Mouse (Mus musculus) CH12.LX (cell line): ENCODE results near the gene Lrrc26. TPM values are rescaled to one million over a fixed set of nuclear protein-coding genes. Genes with fewer than 3 reads are reported as not detected.
"Not testable (repeated sequence)": the region's sequence is repeated elsewhere in the genome, so short reads cannot be mapped to it uniquely, and the experiment has no call there.

Source experiments
- DNase-seq: peaks from one replicate; pipeline ENCODE4 v3.0.0-alpha.2; 2013; ENCODE audit errors: extremely low read depth
- H3K27ac ChIP-seq: 2 replicates; pipeline ENCODE4 v1.5.1; 2012; ENCODE audit warnings: low read depth, mild to moderate bottlenecking, control low read depth, moderate library complexity; ENCODE audit not compliant: insufficient read depth
- H3K27me3 ChIP-seq: replicated peaks from 2 replicates; pipeline ENCODE3; 2012; ENCODE audit warnings: inconsistent platforms
- H3K36me3 ChIP-seq, 2 experiments: replicated peaks in 1 of 2; 2 replicates each; pipeline versions ENCODE3 to v1.6.1; 2012; ENCODE audit warnings: inconsistent platforms in 1 of 2, low read length in 1 of 2, mild to moderate bottlenecking in 1 of 2, mixed read lengths in 1 of 2, moderate library complexity in 1 of 2; ENCODE audit not compliant: control insufficient read depth in 1 of 2, insufficient read depth in 1 of 2
- H3K4me1 ChIP-seq, 2 experiments: 2 replicates each; pipeline ENCODE4 v1.6.1; 2012; ENCODE audit warnings: inconsistent platforms in 1 of 2, moderate library complexity in 1 of 2; ENCODE audit not compliant: insufficient read depth in 2 of 2, control insufficient read depth in 1 of 2
- H3K4me2 ChIP-seq: 2 replicates; pipeline ENCODE4 v1.6.1; 2012; ENCODE audit warnings: low read depth, mild to moderate bottlenecking, control low read depth; ENCODE audit not compliant: poor library complexity, insufficient read depth, severe bottlenecking
- H3K4me3 ChIP-seq, 3 experiments: fragments of 150-350 bp in 1 of 3; sonication (generic) in 1 of 3; replicated peaks in 1 of 3; 2 replicates each; pipeline versions ENCODE3 to v1.5.1; 2011 to 2012; ENCODE audit warnings: low read depth in 2 of 3, low read length in 2 of 3, mild to moderate bottlenecking in 2 of 3, moderate library complexity in 2 of 3, control low read depth in 1 of 3, improper control_type of control experiment in 1 of 3, inconsistent platforms in 1 of 3, mixed read lengths in 1 of 3; ENCODE audit not compliant: poor library complexity in 1 of 3
- H3K79me2 ChIP-seq: replicated peaks from 2 replicates; pipeline ENCODE4 v1.6.1; 2012; ENCODE audit warnings: mild to moderate bottlenecking, moderate library complexity; ENCODE audit not compliant: control insufficient read depth, poor library complexity, insufficient read depth, severe bottlenecking; ENCODE audit errors: extremely low read depth
- H3K9ac ChIP-seq: 2 replicates; pipeline ENCODE4 v1.6.1; 2012; ENCODE audit warnings: low read depth, mild to moderate bottlenecking, control low read depth, moderate library complexity; ENCODE audit not compliant: insufficient read depth
- H3K9me3 ChIP-seq: replicated peaks from 2 replicates; pipeline ENCODE3; 2012; ENCODE audit warnings: low read length, inconsistent platforms, mixed read lengths
- CTCF ChIP-seq, 2 experiments: IDR thresholded peaks in 1 of 2; conservative IDR thresholded peaks in 1 of 2; 2 replicates each; pipeline ENCODE4 v1.5.1; 2011 to 2012; ENCODE audit warnings: low read depth in 2 of 2, low read length in 2 of 2, improper control_type of control experiment in 1 of 2, inconsistent platforms in 1 of 2, mild to moderate bottlenecking in 1 of 2, moderate library complexity in 1 of 2
- ETS1 ChIP-seq: conservative IDR thresholded peaks from 2 replicates; pipeline ENCODE4 v1.6.1; 2012; ENCODE audit warnings: low read depth, mild to moderate bottlenecking, inconsistent platforms, low read length, improper control_type of control experiment, moderate library complexity
- HCFC1 ChIP-seq: IDR thresholded peaks from 2 replicates; pipeline ENCODE4 v1.6.1; 2012; ENCODE audit warnings: low read depth, mild to moderate bottlenecking, inconsistent platforms, low read length, improper control_type of control experiment
- MXI1 ChIP-seq: IDR thresholded peaks from 2 replicates; pipeline ENCODE4 v1.6.1; 2011; ENCODE audit warnings: mild to moderate bottlenecking, low read depth, low read length, improper control_type of control experiment
- POLR2A ChIP-seq: IDR thresholded peaks from 2 replicates; pipeline ENCODE4 v1.6.1; 2011; ENCODE audit warnings: low read depth, mild to moderate bottlenecking, improper control_type of control experiment, low read length
- RAD21 ChIP-seq: IDR thresholded peaks from 2 replicates; pipeline ENCODE4 v1.6.1; 2011; ENCODE audit warnings: low read depth, mild to moderate bottlenecking, low read length, improper control_type of control experiment, moderate library complexity
- SIN3A ChIP-seq: IDR thresholded peaks from 2 replicates; pipeline ENCODE4 v1.6.1; 2012; ENCODE audit warnings: low read length, improper control_type of control experiment, inconsistent platforms
- SMC3 ChIP-seq: IDR thresholded peaks from 2 replicates; pipeline ENCODE4 v1.6.1; 2011; ENCODE audit warnings: low read depth, low read length, improper control_type of control experiment
- TBP ChIP-seq: conservative IDR thresholded peaks from 2 replicates; pipeline ENCODE4 v1.6.1; 2011; ENCODE audit warnings: low read depth, low read length, improper control_type of control experiment
- USF2 ChIP-seq: conservative IDR thresholded peaks from 2 replicates; pipeline ENCODE4 v1.6.1; 2011; ENCODE audit warnings: low read depth, low read length, improper control_type of control experiment
- ZNF384 ChIP-seq: IDR thresholded peaks from 2 replicates; pipeline ENCODE4 v1.6.1; 2012; ENCODE audit warnings: low read depth, low read length, improper control_type of control experiment, inconsistent platforms
- dilution Hi-C: fragments of 300-500 bp; cut with MboI; formaldehyde crosslinking; loops from 2 replicates; pipeline ENCODE4 v1.14.3; 2020; ENCODE audit warnings: low sequenced_read_pairs; ENCODE audit not compliant: extremely low pct_unique_long_range_greater_than_20kb, extremely low pct_ligation_motif_present
- in situ Hi-C: fragments of 300-500 bp; cut with MboI; formaldehyde crosslinking; loops from 3 replicates; pipeline ENCODE4 v1.14.3; 2019; ENCODE audit warnings: low sequenced_read_pairs, low pct_ligation_motif_present, low pct_unique_long_range_greater_than_20kb, mixed read lengths
- polyA plus RNA-seq: library from polyadenylated mRNA; unstranded; fragments of >175 nt; gene quantifications from 2 replicates; pipeline ENCODE4 v1.2.1, GENCODE M21; 2012; ENCODE audit warnings: low read depth; ENCODE audit not compliant: insufficient read length
- total RNA-seq, 2 experiments: library from RNA; depleted of rRNA; stranded (reverse); fragments of 300-350 nt in 1 of 2; fragments of >200 nt in 1 of 2; gene quantifications; 2 replicates each; pipeline ENCODE4 v1.2.3; 2012 to 2014

The Lrrc26 gene
- total and polyA plus RNA-seq, 3 experiments: not detected

DNA sequence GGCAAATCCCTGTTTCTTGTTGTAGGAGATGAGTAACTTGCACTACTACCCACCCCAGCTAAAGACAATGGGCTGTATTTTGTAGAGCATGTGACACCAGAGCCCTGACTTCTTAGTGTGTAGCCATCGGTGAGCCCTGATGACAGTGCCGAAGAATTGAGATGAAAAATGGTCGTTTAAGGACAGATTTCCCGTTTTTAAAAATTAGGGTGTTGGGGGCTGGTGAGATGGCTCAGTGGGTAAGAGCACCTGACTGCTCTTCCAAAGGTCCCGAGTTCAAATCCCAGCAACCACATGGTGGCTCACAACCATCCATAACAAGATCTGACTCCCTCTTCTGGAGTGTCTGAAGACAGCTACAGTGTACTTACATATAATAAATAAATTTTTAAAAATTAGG lies 32.5 kb upstream of the Lrrc26 start:
- peaks cover 14% of the 10 kb centered on the region for H3K79me2 ChIP-seq
- H3K27me3 ChIP-seq, dilution Hi-C loops, in situ Hi-C loops, H3K4me3 ChIP-seq, H3K9me3 ChIP-seq, H3K27ac ChIP-seq, DNase-seq: not testable (repeated sequence)
- 0 out of 2 replicates have a peak overlapping the region, but pooled peaks have one; percentile 15 for H3K9ac ChIP-seq
- H3K4me1 ChIP-seq: peaks cover 0 to 22% of the 10 kb centered on the region in 2 experiments; a peak in 2 of 4 replicates
- H3K4me2 ChIP-seq: peak overlapping the region; percentile 58; the same call in 1 of the 2 replicates
- peaks cover 13 to 18% of the 10 kb centered on the region in 2 experiments for H3K36me3 ChIP-seq
- peak; percentile 90 for TF ChIP-seq TBP
- TF ChIP-seq, all 38 proteins: peak for 1; not testable (repeated sequence) for 37

DNA sequence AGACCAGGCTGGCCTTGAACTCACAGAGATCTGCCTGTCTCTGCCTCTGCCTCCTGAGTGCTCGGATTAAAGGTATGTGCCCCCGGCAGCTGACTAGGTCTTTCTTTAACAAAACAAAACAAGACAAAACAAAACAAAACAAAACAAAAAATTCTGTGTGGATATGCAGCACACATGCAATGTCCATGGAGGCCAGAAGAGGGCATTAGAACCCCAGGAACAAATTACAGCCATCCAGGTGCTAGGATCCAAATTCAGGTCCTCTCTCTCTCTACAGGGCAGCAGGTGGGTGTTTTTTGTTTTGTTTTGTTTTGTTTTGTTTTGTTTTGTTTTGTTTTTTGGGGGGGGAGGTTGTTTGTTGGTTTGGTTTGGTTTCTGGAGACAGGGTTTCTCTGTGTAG lies 30.8 kb upstream of the Lrrc26 start:
- in situ Hi-C loops: no loop called here
- Histone ChIP-seq H3K4me3 (no peak overlapping the region), H3K4me2 (no peak overlapping the region), H3K27me3 (no peaks in the 10 kb centered on the region), H3K27ac (no peak overlapping the region), H3K9ac (no peak overlapping the region), H3K79me2 (peaks cover 14% of the 10 kb centered on the region), H3K36me3 (peaks cover 0 to 3% of the 10 kb centered on the region in 2 experiments), H3K9me3 (no peaks in the 10 kb centered on the region)
- dilution Hi-C loops: no loop called here
- no peak for DNase-seq
- TF ChIP-seq SMC3: peak; percentile 25
- TF ChIP-seq ZNF384: no peak
- TF ChIP-seq RAD21: peak; percentile 56
- peak; percentile 34 to 65; a peak in 2 of 4 replicates for TF ChIP-seq CTCF (conservative IDR thresholded peaks at IDR 0.05 in 1 of 2, IDR thresholded peaks at IDR 0.05 in 1 of 2; ENCODE audit: low read depth in 2 of 2, low read length in 2 of 2)
- TF ChIP-seq MXI1: no peak
- TF ChIP-seq, all 38 proteins: peak for 3
- peaks cover 0 to 24% of the 10 kb centered on the region in 2 experiments; a peak in 2 of 4 replicates for H3K4me1 ChIP-seq

DNA sequence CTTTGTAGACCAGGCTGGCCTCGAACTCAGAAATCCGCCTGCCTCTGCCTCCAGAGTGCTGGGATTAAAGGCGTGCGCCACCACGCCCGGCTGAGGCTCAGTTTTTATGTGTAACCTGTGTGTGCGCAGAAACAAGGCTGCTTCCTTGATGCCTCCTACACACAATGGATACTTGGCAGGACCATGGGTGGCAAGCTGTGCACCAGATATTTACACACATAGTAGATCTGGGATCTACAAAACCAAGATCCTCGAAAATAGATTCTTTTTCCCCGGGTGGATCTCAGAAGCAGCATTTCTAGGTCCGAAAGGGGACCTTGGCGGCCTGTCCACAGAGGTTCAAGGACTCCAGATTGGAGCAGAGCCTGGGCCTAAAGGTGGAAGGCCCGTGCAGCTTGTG lies 27.8 kb upstream of the Lrrc26 start:
- DNase-seq: no peak
- Histone ChIP-seq H3K4me1 (peaks cover 17 to 45% of the 10 kb centered on the region in 2 experiments), H3K4me3 (peak overlapping the region; percentile 55 to 80 (median 80)), H3K4me2 (peak overlapping the region; percentile 57)
- dilution Hi-C loops: no loop called here
- TF ChIP-seq HCFC1: no peak
- no peak for TF ChIP-seq CTCF (conservative IDR thresholded peaks at IDR 0.05 in 1 of 2, IDR thresholded peaks at IDR 0.05 in 1 of 2; ENCODE audit: low read depth in 2 of 2, low read length in 2 of 2)
- TF ChIP-seq POLR2A: no peak
- no peak for TF ChIP-seq USF2
- TF ChIP-seq ETS1: no peak
- no peak for TF ChIP-seq SIN3A
- TF ChIP-seq, all 38 proteins: peak for 0
- Histone ChIP-seq H3K27ac (peak overlapping the region; percentile 2; the same call in 1 of the 2 replicates), H3K79me2 (peaks cover 5% of the 10 kb centered on the region; the same call in 1 of the 2 replicates), H3K9me3 (no peaks in the 10 kb centered on the region), H3K36me3 (peaks cover 0 to 2% of the 10 kb centered on the region in 2 experiments), H3K27me3 (no peaks in the 10 kb centered on the region), H3K9ac (peak overlapping the region; percentile 53)
- in situ Hi-C loops: no loop called here
